Mouse (Mus musculus) kidney, adult 2 months (tissue): ENCODE measurements around the gene Rnaseh2b.

Experiments used
- CTCF ChIP-seq: fragments of 200-500 bp; conservative IDR thresholded peaks from 2 replicates; pipeline ENCODE4 v1.5.1; 2011; ENCODE audit warnings: low read depth, mild to moderate bottlenecking, control low read depth, low read length, moderate library complexity, mixed read lengths; ENCODE audit not compliant: insufficient read depth, insufficient read length
- POLR2A ChIP-seq: fragments of 200-500 bp; IDR thresholded peaks from one replicate; pipeline ENCODE4 v1.6.1; 2011; ENCODE audit warnings: low read depth, low read length, control low read depth

DNA sequence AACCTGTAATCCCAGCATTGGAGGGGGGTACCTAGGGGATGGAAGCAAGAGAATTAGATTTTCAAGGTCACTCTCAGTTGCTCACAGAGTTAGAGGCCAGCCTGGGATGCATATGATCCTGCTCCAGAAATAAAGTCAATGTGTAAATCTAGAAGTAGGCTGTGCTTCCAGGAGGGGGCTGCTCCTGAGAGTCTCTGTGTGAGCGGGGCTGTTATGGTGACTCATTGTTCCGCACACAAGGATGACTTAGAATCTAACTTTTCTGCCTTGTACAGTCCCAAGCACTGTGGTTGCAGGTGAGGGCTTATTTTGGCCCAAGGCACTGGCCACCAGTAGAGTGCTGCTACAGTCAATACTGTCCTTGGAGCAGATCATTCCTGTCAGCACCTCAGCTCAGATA is 87.0 kb downstream of the Rnaseh2b start:
- TF ChIP-seq POLR2A = no peak
- TF ChIP-seq CTCF = no peak
